Mouse (Mus musculus) thymus, postnatal 14 days (tissue): ENCODE results near the gene Rpl23.
"Not testable (repeated sequence)": the region's sequence is repeated elsewhere in the genome, so short reads cannot be mapped to it uniquely, and the experiment has no call there.

Experiments used
- DNase-seq: peaks from one replicate; pipeline ENCODE4 v3.0.0; 2021

The Rpl23 gene

GRCm38 (mm10) chr11:97748496-97748895 lies 33.7 kb downstream of the Rpl23 start:
- DNase-seq: no peak

GRCm38 (mm10) chr11:97747773-97748172 lies 34.5 kb downstream of the Rpl23 start:
- no peak for DNase-seq

GRCm38 (mm10) chr11:97745331-97745721 lies 36.9 kb downstream of the Rpl23 start:
- DNase-seq: no peak

GRCm38 (mm10) chr11:97744718-97745330 lies 37.4 kb downstream of the Rpl23 start:
- peak; percentile 99 for DNase-seq

- no peak for DNase-seq
Measured at GRCm38 (mm10) chr11:97744063-97744717, 38.0 kb downstream of the Rpl23 start, which contains the start of gene Pip4k2b. TSS of gene Pip4k2b (minus strand) at chr11:97744704.

- peak; percentile 37 for DNase-seq
Measured at GRCm38 (mm10) chr11:97743423-97743822, 38.8 kb downstream of the Rpl23 start.

GRCm38 (mm10) chr11:97742591-97742990 lies 39.6 kb downstream of the Rpl23 start:
- no peak for DNase-seq

GRCm38 (mm10) chr11:97742157-97742556 lies 40.1 kb downstream of the Rpl23 start:
- DNase-seq: no peak

GRCm38 (mm10) chr11:97740190-97740589 lies 42.0 kb downstream of the Rpl23 start:
- DNase-seq: peak; percentile 48

GRCm38 (mm10) chr11:97739155-97739554 lies 43.1 kb downstream of the Rpl23 start:
- DNase-seq: no peak

- DNase-seq: peak; percentile 14
Measured at GRCm38 (mm10) chr11:97738703-97739102, 43.5 kb downstream of the Rpl23 start.

GRCm38 (mm10) chr11:97737600-97737999 lies 44.6 kb downstream of the Rpl23 start:
- DNase-seq: no peak

GRCm38 (mm10) chr11:97736645-97737044 lies 45.6 kb downstream of the Rpl23 start:
- no peak for DNase-seq

- DNase-seq: not testable (repeated sequence)
Measured at GRCm38 (mm10) chr11:97734810-97735209, 47.4 kb downstream of the Rpl23 start.

- no peak for DNase-seq
Measured at GRCm38 (mm10) chr11:97733689-97734088, 48.5 kb downstream of the Rpl23 start.

GRCm38 (mm10) chr11:97728730-97729129 lies 53.5 kb downstream of the Rpl23 start:
- DNase-seq: peak; percentile 24

GRCm38 (mm10) chr11:97728311-97728710 lies 53.9 kb downstream of the Rpl23 start:
- peak; percentile 59 for DNase-seq
